Mouse (Mus musculus) kidney, embryonic 15.5 days (tissue): ENCODE data around the gene Gm28434. TPM values are rescaled to one million over a fixed set of nuclear protein-coding genes. Genes with fewer than 3 reads are reported as not detected.

Experiments used
- polyA plus RNA-seq: library from polyadenylated mRNA; unstranded; fragments of >200 nt; fragmentation: Nextera tagmentation; extraction: Ambion mirVana; gene quantifications from 2 replicates; pipeline ENCODE4 v1.2.1, GENCODE M21; 2015

Gm28434 gene
- polyA plus RNA-seq, 1 experiment from 2014 or later: not detected

Other genes starting within 250 kb of the Gm28434 start
- gene Csn1s2a, start 194.9 kb upstream of the Gm28434 start, polyA plus RNA-seq: not detected in 2 replicates
- gene Csn1s2b, start 161.4 kb upstream of the Gm28434 start, polyA plus RNA-seq: not detected in 2 replicates
- not detected in 2 replicates for gene Prr27, start 143.8 kb upstream of the Gm28434 start, polyA plus RNA-seq
- not detected in 2 replicates for gene Odam, start 84.5 kb upstream of the Gm28434 start, polyA plus RNA-seq
- 0.42 and 0.67 TPM in 2 replicates for gene Csn3, start 43.9 kb upstream of the Gm28434 start, polyA plus RNA-seq
- not detected in 2 replicates for gene 2310003L06Rik, start 58 bp upstream of the Gm28434 start, polyA plus RNA-seq
- gene Cabs1, start 9.9 kb downstream of the Gm28434 start, polyA plus RNA-seq: not detected in 2 replicates
- not detected in 2 replicates for gene Smr3a, start 33.0 kb downstream of the Gm28434 start, polyA plus RNA-seq
- not detected in 2 replicates for gene Smr2, start 117.0 kb downstream of the Gm28434 start, polyA plus RNA-seq
- gene Gm11116, start 142.0 kb downstream of the Gm28434 start, polyA plus RNA-seq: not detected in 2 replicates
- gene Gm11115, start 184.6 kb downstream of the Gm28434 start, polyA plus RNA-seq: not detected in 2 replicates